Mouse (Mus musculus) erythroid progenitor cell, adult 5-6 weeks (primary cell): ENCODE data around the gene Kcna3. TPM values are rescaled to one million over a fixed set of nuclear protein-coding genes. Genes with fewer than 3 reads are reported as not detected.

Source experiments
- ATAC-seq: replicated peaks from 2 replicates; pipeline ENCODE4 v1.8.0; 2016; ENCODE audit warnings: moderate number of reproducible peaks, mild to moderate bottlenecking, moderate TSS enrichment, inconsistent platforms; ENCODE audit not compliant: poor library complexity, low FRiP score, severe bottlenecking
- total RNA-seq, 2 experiments: library from RNA; stranded (forward) in 1 of 2; stranded (reverse) in 1 of 2; fragments of 150-400 nt in 1 of 2; fragments of 186-747, 209-891 nt in 1 of 2; gene quantifications; 2 replicates each; pipeline versions ENCODE4 v1.2.3 to v1.2.4; 2015 to 2017; ENCODE audit warnings: low replicate concordance in 2 of 2

The Kcna3 gene
- total RNA-seq, 2 experiments from 2014 or later: 7.5 TPM; not detected in 1

DNA sequence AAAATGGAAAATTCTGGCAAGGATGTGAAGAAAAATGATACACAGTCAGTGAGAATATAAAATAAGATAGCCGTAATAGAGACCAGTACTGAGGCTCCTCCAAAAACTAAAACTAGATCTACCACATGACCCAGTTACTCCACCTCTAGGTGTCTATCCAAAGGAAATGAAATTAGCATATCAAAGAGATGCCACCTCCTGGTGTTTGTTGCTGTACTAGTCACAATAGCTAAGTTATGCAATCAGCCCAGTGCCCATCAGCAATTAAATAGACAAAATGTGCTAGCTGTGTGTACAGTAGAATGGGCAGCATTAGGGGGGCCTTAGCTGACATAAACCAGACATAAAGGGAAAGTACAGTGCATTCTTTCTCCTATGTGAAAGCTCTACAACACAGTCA, 25.5 kb downstream of the Kcna3 start:
- no peak for ATAC-seq

DNA sequence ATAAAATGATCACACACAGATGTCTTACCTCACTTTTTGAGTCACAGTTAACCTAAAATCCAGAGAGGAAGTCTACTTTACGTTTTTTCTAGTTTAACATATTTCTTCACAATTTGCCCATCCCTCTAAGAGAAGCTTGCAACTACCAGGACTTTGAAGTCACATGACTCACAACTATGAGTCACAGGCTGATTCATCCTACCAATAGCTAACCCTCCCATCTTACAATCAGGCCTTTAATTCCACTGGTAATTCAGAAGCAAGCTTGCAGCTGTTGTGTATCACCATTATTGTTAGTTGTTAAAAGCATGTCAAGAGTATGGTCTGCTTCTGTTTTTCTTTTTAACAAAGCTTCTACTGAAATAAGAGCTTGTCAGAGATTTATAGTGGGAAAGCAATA, 26.8 kb downstream of the Kcna3 start:
- ATAC-seq: no peak

DNA sequence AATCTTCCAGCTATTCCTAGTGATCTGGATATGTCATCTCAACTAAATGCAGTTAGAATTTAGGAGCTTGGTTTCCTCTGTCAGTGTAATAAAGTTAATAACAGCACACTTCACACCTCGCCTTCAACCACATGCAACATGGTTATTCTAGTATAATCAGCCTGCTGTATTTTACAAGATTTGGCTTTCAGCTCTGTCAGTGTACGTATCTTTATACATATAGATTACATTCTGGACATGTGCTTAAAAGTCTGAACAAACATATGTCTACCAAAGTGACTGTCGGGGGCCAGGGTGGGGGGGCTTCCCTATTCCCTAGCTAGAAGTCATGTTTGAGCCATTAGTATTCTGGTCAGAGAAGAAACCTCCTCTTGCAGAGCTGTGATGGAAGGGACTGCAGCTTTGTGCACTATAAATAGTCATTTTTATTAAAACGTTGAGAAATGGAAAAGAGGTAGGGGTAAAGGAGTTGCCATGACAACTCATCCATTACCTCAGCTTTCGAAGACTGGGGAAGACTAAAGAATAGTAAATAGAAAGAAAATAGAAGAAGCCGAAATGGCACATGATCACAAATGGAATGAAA, 29.6 kb downstream of the Kcna3 start:
- no peak for ATAC-seq

DNA sequence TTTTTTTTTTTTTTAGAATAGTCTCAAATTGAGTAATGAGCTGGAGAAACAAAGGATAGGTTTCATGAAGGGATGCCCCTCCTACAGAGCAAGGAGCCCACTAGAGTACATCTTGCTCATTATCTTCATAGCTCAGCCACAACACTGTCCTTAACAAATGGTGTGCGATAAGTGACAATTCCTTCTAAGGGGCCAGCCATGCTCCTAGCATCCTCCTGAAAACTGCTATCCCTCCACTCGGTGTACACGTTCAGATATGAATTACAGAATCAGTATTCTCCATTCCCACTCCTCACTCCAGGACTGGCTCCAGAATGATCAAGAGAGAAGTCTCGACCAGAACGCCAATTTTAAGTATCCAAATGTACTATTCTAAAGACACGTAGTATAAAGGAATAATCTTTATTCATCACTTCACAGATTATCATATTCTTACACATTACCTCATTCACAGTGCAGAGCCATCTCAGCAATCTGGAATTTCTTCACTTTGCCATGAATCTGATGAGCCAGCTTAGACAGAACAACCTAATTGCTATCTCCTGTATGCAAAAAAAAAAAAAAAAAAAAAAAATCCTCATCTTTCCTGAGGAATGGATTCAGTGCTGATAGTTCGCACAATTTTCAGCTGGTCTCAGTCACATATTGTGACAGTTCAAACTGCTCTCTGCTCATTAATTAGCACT, 30.3 kb downstream of the Kcna3 start:
- ATAC-seq: no peak

DNA sequence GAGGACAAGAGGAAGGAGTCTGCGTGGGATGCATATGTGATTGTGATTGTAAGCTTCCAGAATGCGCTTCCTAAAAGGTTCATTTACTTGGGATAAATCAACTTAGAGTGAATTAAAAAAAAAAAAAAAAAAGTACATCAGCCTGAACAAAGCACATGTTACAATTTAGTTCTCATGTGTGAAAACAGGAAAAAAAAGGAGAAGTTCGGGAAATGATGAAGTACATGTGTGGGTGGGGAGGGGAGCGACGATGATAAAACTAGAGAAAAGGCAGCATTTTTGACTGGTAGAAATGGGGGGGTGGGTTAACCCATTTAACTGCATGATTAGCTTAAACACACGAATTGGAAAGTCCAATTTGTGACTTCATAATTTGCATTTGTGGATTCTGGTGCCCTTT, 31.3 kb downstream of the Kcna3 start:
- no peak for ATAC-seq

DNA sequence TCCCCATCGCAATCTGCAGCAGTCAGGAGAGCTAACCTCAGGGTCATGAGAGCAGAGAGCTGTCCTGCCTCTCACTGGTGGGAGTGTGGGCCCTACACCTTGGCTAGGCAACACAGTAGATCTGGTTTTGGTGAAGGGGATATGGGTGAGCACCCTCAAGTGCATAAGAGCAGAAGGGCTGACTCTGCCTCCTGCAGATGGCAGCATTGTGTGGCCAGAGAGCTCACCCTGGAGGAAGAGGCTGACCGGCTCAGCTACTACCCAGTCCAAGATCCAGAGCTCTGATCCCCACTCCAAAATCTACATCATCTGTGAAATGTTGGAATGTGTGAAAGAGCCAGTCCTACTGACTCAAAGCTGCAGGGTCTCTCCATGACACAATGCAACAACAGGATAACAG, 37.9 kb downstream of the Kcna3 start:
- no peak for ATAC-seq

DNA sequence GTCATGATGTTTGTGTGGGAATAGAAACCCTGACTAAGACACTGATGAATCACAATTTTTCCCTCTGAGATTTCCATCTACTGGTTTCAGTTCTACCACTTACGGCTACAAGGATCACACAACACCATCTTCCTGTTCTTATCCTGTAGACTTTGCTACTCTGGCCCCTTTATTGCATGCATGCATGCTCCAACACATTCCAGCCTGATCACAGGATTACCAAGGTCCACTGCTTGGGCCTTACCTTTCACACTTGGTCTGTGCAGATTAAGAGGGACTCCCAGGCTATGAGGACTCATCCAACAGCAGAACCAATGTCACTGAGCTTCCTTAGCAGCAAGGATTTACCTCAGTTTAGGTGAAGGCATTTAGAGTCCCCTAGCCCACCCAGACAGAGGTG, 39.7 kb downstream of the Kcna3 start:
- no peak for ATAC-seq

DNA sequence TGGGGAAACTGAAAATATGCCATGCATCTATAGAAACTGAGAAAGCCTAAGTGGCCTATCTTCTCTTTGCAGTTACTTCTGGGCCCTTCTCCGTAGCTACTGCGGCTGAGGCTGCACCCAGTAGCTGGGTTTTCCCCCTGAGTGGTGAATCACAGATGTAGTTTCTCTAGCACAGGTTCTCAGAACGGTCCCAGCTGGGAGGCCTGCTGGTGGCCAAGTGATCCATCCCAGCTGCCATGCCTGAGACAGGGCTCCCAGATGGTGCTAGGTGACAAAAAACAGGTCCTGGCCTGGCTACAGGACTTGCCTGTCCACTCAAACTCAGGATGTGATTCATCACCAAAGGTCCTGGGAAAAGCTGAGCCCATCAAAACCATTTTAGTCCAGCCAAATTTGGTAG, 40.7 kb downstream of the Kcna3 start:
- ATAC-seq: no peak

DNA sequence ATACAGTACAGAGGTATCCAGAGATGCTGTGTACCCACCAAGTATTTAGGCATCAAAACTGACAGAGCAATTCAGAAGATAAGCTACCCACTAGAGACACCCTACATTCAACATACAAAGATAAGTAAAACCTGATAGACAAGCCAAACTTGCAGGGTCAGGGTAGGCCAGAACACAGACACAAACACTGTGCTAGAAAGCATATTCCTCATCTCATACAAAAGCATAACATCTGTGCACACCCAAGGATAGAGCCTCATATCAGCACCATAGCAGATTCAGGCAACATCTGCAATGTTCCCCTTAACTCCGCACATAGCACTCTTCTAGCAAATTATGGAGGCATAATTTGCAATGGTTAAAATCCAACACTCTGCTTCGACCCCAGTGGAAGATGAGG, 41.1 kb downstream of the Kcna3 start:
- no peak for ATAC-seq

DNA sequence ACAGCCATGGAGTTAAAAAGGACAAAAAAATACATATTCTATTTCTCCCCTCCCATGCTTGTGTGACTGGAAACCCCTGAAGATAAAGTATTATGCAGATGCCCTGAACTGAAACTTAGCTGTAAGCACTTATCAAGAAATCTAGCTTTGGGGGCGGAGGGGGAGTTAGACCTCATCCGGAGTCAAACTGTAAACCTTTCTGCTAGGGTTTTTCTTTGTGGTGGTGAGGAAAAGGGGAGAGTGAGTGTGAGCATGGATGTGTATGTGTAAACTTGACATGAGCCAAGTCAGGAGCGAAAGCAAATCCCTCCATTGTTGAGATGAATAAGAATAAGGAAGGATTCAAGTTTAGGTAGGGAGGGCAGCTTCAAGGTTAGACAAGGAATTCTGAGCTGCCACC, 44.8 kb downstream of the Kcna3 start:
- no peak for ATAC-seq

DNA sequence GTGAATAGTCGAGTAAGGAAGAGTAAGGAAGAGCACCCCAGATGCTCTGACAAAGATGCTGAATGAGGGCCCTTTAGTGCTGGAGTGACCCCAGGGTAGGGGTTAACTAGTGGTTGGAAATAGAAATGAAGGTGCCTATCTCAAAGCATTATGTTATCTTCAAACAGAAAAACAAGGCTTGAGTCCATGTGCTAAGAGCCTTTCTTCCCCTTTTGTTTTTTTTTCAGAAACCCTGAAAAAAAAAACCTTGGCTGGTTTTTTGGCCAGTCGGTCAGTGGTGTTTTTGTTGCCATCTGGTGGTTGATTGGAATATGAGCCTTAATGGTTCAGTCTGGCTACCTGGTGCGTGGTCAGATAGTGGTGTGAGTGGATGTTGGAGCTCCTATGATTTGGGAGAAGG, 45.3 kb downstream of the Kcna3 start:
- ATAC-seq: no peak

DNA sequence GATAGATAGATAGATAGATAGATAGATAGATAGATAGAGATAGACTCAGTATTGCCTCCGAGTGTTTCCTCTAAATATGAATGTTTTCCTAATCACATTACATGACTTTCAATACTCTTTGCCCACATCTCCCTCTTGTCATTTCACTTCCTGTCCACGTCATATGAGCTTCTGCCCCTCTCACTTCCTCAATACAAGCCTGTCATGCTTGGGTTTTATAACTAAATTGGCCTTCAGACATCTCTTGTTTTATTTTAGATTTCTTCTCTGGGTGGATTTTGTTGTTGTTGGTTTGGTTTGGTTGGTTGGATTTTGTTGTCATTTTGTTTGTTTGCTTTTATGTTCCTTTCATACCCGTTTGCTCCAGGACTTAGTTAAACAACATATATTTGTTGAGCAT, 48.6 kb downstream of the Kcna3 start:
- ATAC-seq: no peak

DNA sequence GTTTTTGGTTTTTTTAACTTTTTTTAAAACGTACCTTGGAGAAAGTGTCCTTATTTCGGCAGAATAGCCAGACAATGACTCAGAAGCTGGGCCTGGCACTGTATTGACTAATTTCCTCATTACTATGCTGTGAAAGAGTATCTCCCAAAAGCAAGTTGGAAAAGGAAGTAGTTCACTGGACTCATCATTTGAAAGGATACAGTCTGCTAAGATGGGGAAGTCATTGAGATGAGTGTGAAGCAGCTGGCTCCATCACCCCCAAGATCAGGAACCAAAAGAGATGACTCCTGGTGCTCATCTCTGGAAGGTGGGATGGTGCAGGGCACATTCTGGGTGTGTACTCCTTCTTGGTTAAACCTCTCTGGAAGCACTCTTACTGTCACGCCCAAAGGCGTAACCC, 51.4 kb downstream of the Kcna3 start:
- ATAC-seq: no peak

Other genes starting within 250 kb of the Kcna3 start
- gene Cd53, start 246.0 kb upstream of the Kcna3 start, total RNA-seq (2015; ENCODE audit: low replicate concordance): 99.5 and 110 TPM in 2 replicates
- 48.1 and 62.0 TPM in 2 replicates for gene Cd53, start 246.0 kb upstream of the Kcna3 start, total RNA-seq (2017; ENCODE audit: low replicate concordance)
- not detected in 2 replicates for gene Olfr266, start 209.9 kb upstream of the Kcna3 start, total RNA-seq (2015; ENCODE audit: low replicate concordance)
- gene Olfr266, start 209.9 kb upstream of the Kcna3 start, total RNA-seq (2017; ENCODE audit: low replicate concordance): not detected in 2 replicates
- gene Kcna2, start 65.0 kb downstream of the Kcna3 start, total RNA-seq (2015; ENCODE audit: low replicate concordance): 2.1 and 2.5 TPM in 2 replicates
- 0.61 and 1.5 TPM in 2 replicates for gene Kcna2, start 65.0 kb downstream of the Kcna3 start, total RNA-seq (2017; ENCODE audit: low replicate concordance)
- not detected in 2 replicates for gene Kcna10, start 146.9 kb downstream of the Kcna3 start, total RNA-seq (2015; ENCODE audit: low replicate concordance)
- gene Kcna10, start 146.9 kb downstream of the Kcna3 start, total RNA-seq (2017; ENCODE audit: low replicate concordance): not detected in 2 replicates
- gene Cym, start 185.6 kb downstream of the Kcna3 start, total RNA-seq (2015; ENCODE audit: low replicate concordance): not detected in 2 replicates
- gene Cym, start 185.6 kb downstream of the Kcna3 start, total RNA-seq (2017; ENCODE audit: low replicate concordance): not detected in 2 replicates
- gene A630076J17Rik, start 194.4 kb downstream of the Kcna3 start, total RNA-seq (2015; ENCODE audit: low replicate concordance): not detected in 2 replicates
- not detected in 2 replicates for gene A630076J17Rik, start 194.4 kb downstream of the Kcna3 start, total RNA-seq (2017; ENCODE audit: low replicate concordance)
- not detected in 2 replicates for gene Prok1, start 203.5 kb downstream of the Kcna3 start, total RNA-seq (2015; ENCODE audit: low replicate concordance)
- not detected in 2 replicates for gene Prok1, start 203.5 kb downstream of the Kcna3 start, total RNA-seq (2017; ENCODE audit: low replicate concordance)
- 57.0 and 58.4 TPM in 2 replicates for gene Lamtor5, start 242.7 kb downstream of the Kcna3 start, total RNA-seq (2015; ENCODE audit: low replicate concordance)
- gene Lamtor5, start 242.7 kb downstream of the Kcna3 start, total RNA-seq (2017; ENCODE audit: low replicate concordance): 10.3 and 20.0 TPM in 2 replicates